Comparison of ENCODE assay signal across 19 mouse cellular contexts in the genomic region with DNA sequence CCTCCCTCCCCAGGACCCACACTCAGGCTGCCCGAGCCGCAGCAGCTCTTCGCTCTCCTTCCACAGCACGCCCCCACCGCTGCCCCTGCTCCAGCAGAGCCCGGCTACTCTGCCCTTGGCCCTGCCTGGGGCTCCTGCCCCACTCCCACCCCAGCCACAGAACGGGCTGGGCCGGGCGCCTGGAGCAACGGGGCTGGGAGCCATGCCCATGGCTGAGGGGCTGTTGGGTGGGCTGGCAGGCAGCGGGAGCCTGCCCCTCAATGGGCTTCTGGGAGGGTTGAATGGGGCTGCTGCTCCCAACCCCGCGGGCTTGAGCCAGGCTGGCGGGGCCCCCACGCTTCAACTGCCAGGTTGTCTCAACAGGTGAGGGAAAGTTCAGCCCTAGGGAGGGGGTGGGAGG. TPM values are rescaled to one million over a fixed set of nuclear protein-coding genes. Genes with fewer than 3 reads are reported as not detected.
DNase-seq lines count a peak whose midpoint lies in the region; ATAC-seq lines count a peak whose summit lies in the region.
"Had no signal": no experiment of that assay in that cellular context is flagged by ENCODE, and none has a peak within 500 bp of the region (broad histone marks: within the 10 kb centered on the region; RNA-seq: fewer than 3 reads in every experiment).

No protein-coding gene starts in this region.

- H3K4me1 ChIP-seq in hindbrain, embryonic 16.5 days (ENCODE audit: control insufficient read depth, insufficient read depth, low read depth, low read length) = peaks cover 4% of the 10 kb centered on the region; the same call in 1 of the 2 replicates
- peaks cover 9% of the 10 kb centered on the region; the same call in 1 of the 2 replicates for H3K4me1 ChIP-seq in hindbrain, embryonic 12.5 days
- H3K4me1 ChIP-seq in neural tube, embryonic 12.5 days = peaks cover 10% of the 10 kb centered on the region; the same call in 1 of the 2 replicates
- peaks cover 17% of the 10 kb centered on the region for H3K4me1 ChIP-seq in neural tube, embryonic 15.5 days
- peaks cover 5% of the 10 kb centered on the region for H3K4me1 ChIP-seq in forebrain, embryonic 14.5 days (ENCODE audit: control insufficient read depth, insufficient read depth, low read length)

- H3K9me3 ChIP-seq in hindbrain, embryonic 16.5 days (ENCODE audit: control insufficient read depth, low read length) = no peaks in the 10 kb centered on the region
- H3K9me3 ChIP-seq in hindbrain, embryonic 12.5 days (replicated peaks) = no peaks in the 10 kb centered on the region
- no peaks in the 10 kb centered on the region for H3K9me3 ChIP-seq in neural tube, embryonic 12.5 days
- H3K9me3 ChIP-seq in neural tube, embryonic 15.5 days (replicated peaks) = no peaks in the 10 kb centered on the region
- H3K9me3 ChIP-seq in forebrain, embryonic 14.5 days (replicated peaks; ENCODE audit: control insufficient read depth, low read length) = no peaks in the 10 kb centered on the region
- H3K9me3 ChIP-seq: lung, embryonic 15.5 days; neural tube, embryonic 13.5 days had no signal

- 0 out of 2 replicates have a peak overlapping the region, but pooled peaks have one; percentile 3 for H3K9ac ChIP-seq in hindbrain, embryonic 16.5 days (ENCODE audit: low read depth, low read length)
- no peak overlapping the region for H3K9ac ChIP-seq in hindbrain, embryonic 12.5 days
- peak overlapping the region; percentile 29; the same call in 1 of the 2 replicates for H3K9ac ChIP-seq in neural tube, embryonic 12.5 days
- H3K9ac ChIP-seq in neural tube, embryonic 15.5 days (replicated peaks) = no peak overlapping the region
- peak overlapping the region; percentile 25; the same call in 1 of the 2 replicates for H3K9ac ChIP-seq in forebrain, embryonic 14.5 days (ENCODE audit: low read length)
- H3K9ac ChIP-seq: hindbrain, embryonic 14.5 days; liver, embryonic 14.5 days; lung, embryonic 15.5 days; neural tube, embryonic 13.5 days had no signal

- no peak for ATAC-seq in hindbrain, embryonic 16.5 days
- no peak for ATAC-seq in hindbrain, embryonic 12.5 days (ENCODE audit: low FRiP score)
- ATAC-seq in neural tube, embryonic 12.5 days (ENCODE audit: low FRiP score, low read depth) = no peak
- no peak for ATAC-seq in neural tube, embryonic 15.5 days (ENCODE audit: low FRiP score)
- ATAC-seq in forebrain, embryonic 14.5 days = peak; percentile 18; the same call in 1 of the 2 replicates
- no peak for ATAC-seq in megakaryocyte, adult 5-6 weeks (ENCODE audit: poor library complexity, severe bottlenecking)
- ATAC-seq: intestine, embryonic 16.5 days had no signal

- H3K36me3 ChIP-seq in hindbrain, embryonic 16.5 days (ENCODE audit: control insufficient read depth, insufficient read depth, low read length) = peaks cover 31% of the 10 kb centered on the region
- H3K36me3 ChIP-seq in hindbrain, embryonic 12.5 days = peaks cover 91% of the 10 kb centered on the region
- H3K36me3 ChIP-seq in neural tube, embryonic 12.5 days = peaks cover 90% of the 10 kb centered on the region
- peaks cover 69% of the 10 kb centered on the region for H3K36me3 ChIP-seq in neural tube, embryonic 15.5 days
- peaks cover 83% of the 10 kb centered on the region for H3K36me3 ChIP-seq in forebrain, embryonic 14.5 days (ENCODE audit: control insufficient read depth, insufficient read depth, low read length)

- no peak overlapping the region for H3K27ac ChIP-seq in hindbrain, embryonic 16.5 days (ENCODE audit: low read depth, low read length)
- no peak overlapping the region for H3K27ac ChIP-seq in hindbrain, embryonic 12.5 days
- no peak overlapping the region for H3K27ac ChIP-seq in neural tube, embryonic 12.5 days
- no peak overlapping the region for H3K27ac ChIP-seq in neural tube, embryonic 15.5 days (replicated peaks)
- no peak overlapping the region for H3K27ac ChIP-seq in forebrain, embryonic 14.5 days (ENCODE audit: low read depth, low read length)
- H3K27ac ChIP-seq: gastrocnemius, adult 2 months; hindbrain, embryonic 14.5 days; liver, embryonic 14.5 days; lung, embryonic 15.5 days; neural tube, embryonic 13.5 days had no signal

- 68% methylated on average over 15 of the region's 15 CpGs for WGBS in hindbrain, embryonic 16.5 days
- 81% methylated on average over 10 of the region's 15 CpGs for WGBS in hindbrain, embryonic 12.5 days
- WGBS in neural tube, embryonic 12.5 days = 84% methylated on average over 15 of the region's 15 CpGs
- 85% methylated on average over 15 of the region's 15 CpGs for WGBS in neural tube, embryonic 15.5 days
- 59% methylated on average over 15 of the region's 15 CpGs for WGBS in forebrain, embryonic 14.5 days

- H3K4me3 ChIP-seq in hindbrain, embryonic 16.5 days (ENCODE audit: low read length) = no peak overlapping the region
- no peak overlapping the region for H3K4me3 ChIP-seq in hindbrain, embryonic 12.5 days
- H3K4me3 ChIP-seq in neural tube, embryonic 12.5 days = no peak overlapping the region
- H3K4me3 ChIP-seq in neural tube, embryonic 15.5 days (replicated peaks) = no peak overlapping the region
- H3K4me3 ChIP-seq in forebrain, embryonic 14.5 days (ENCODE audit: low read depth, low read length) = no peak overlapping the region
- H3K4me3 ChIP-seq: gastrocnemius, adult 2 months; lung, embryonic 15.5 days; neural tube, embryonic 13.5 days had no signal

- no peak for DNase-seq in forebrain, embryonic 14.5 days (ENCODE audit: low spot score)
- no peak for DNase-seq in urinary bladder, postnatal 25 days (ENCODE audit: low spot score)
- DNase-seq: adrenal gland, postnatal 25 days; cerebellum, adult 18-20 months; cerebellum, postnatal 36 days; gastrocnemius, adult 2 months; kidney, postnatal 36 days; layer of hippocampus, adult 9-11 months; thymus, postnatal 14 days had no signal

- H3K27me3 ChIP-seq in hindbrain, embryonic 16.5 days (replicated peaks; ENCODE audit: control insufficient read depth, insufficient read depth, low read length) = no peaks in the 10 kb centered on the region
- no peaks in the 10 kb centered on the region for H3K27me3 ChIP-seq in hindbrain, embryonic 12.5 days
- H3K27me3 ChIP-seq in neural tube, embryonic 12.5 days (replicated peaks) = no peaks in the 10 kb centered on the region
- no peaks in the 10 kb centered on the region for H3K27me3 ChIP-seq in neural tube, embryonic 15.5 days (replicated peaks)
- no peaks in the 10 kb centered on the region for H3K27me3 ChIP-seq in forebrain, embryonic 14.5 days (replicated peaks; ENCODE audit: control insufficient read depth, insufficient read depth, low read length)
- H3K27me3 ChIP-seq: lung, embryonic 15.5 days; neural tube, embryonic 13.5 days had no signal

- H3K4me2 ChIP-seq in hindbrain, embryonic 16.5 days (ENCODE audit: low read length) = no peak overlapping the region
- no peak overlapping the region for H3K4me2 ChIP-seq in hindbrain, embryonic 12.5 days (replicated peaks)
- no peak overlapping the region for H3K4me2 ChIP-seq in neural tube, embryonic 12.5 days (replicated peaks)
- no peak overlapping the region for H3K4me2 ChIP-seq in neural tube, embryonic 15.5 days
- no peak overlapping the region for H3K4me2 ChIP-seq in forebrain, embryonic 14.5 days (ENCODE audit: low read length)
- H3K4me2 ChIP-seq: hindbrain, embryonic 14.5 days; lung, embryonic 15.5 days; neural tube, embryonic 13.5 days had no signal

RNA-seq across cellular contexts. Expression of a gene that starts 7.3 kb away (rescaled TPM):
- polyA plus RNA-seq in hindbrain, embryonic 16.5 days (2015; fragmentation: Nextera tagmentation; extraction: Ambion mirVana) = 37.2 and 42.4 TPM in 2 replicates
- 14.7 and 17.1 TPM in 2 replicates for polyA plus RNA-seq in hindbrain, embryonic 12.5 days (2016; fragmentation: Nextera tagmentation; extraction: Ambion mirVana)
- 17.8 and 25.6 TPM in 2 replicates for polyA plus RNA-seq in neural tube, embryonic 12.5 days (2016; fragmentation: Nextera tagmentation; extraction: Ambion mirVana)
- polyA plus RNA-seq in neural tube, embryonic 15.5 days (2015; fragmentation: Nextera tagmentation; extraction: Ambion mirVana) = 46.9 and 50.1 TPM in 2 replicates
- 17.3 and 19.5 TPM in 2 replicates for polyA plus RNA-seq in forebrain, embryonic 14.5 days (2014; fragmentation: Nextera tagmentation; extraction: Ambion mirVana)
- total RNA-seq in megakaryocyte, adult 5-6 weeks (2015) = 18.7 and 19.8 TPM in 2 replicates
- 2.3 and 12.8 TPM in 2 replicates for total RNA-seq in megakaryocyte, adult 5-6 weeks (2017)

RNA-seq across cellular contexts. Expression of a gene that starts 15.1 kb away (rescaled TPM):
- polyA plus RNA-seq in hindbrain, embryonic 16.5 days (2015; fragmentation: Nextera tagmentation; extraction: Ambion mirVana) = 3.1 and 3.3 TPM in 2 replicates
- polyA plus RNA-seq in hindbrain, embryonic 12.5 days (2016; fragmentation: Nextera tagmentation; extraction: Ambion mirVana) = 2.9 and 3.5 TPM in 2 replicates
- 3.0 and 4.0 TPM in 2 replicates for polyA plus RNA-seq in neural tube, embryonic 12.5 days (2016; fragmentation: Nextera tagmentation; extraction: Ambion mirVana)
- 2.3 and 3.1 TPM in 2 replicates for polyA plus RNA-seq in neural tube, embryonic 15.5 days (2015; fragmentation: Nextera tagmentation; extraction: Ambion mirVana)
- 5.0 and 5.9 TPM in 2 replicates for polyA plus RNA-seq in forebrain, embryonic 14.5 days (2014; fragmentation: Nextera tagmentation; extraction: Ambion mirVana)
- total RNA-seq in megakaryocyte, adult 5-6 weeks (2015) = 4.3 and 6.3 TPM in 2 replicates
- total RNA-seq in megakaryocyte, adult 5-6 weeks (2017) = 6.9 and 7.1 TPM in 2 replicates

RNA-seq across cellular contexts. Expression of a gene that starts 22.0 kb away (rescaled TPM):
- polyA plus RNA-seq in hindbrain, embryonic 16.5 days (2015; fragmentation: Nextera tagmentation; extraction: Ambion mirVana) = 15.4 and 19.2 TPM in 2 replicates
- 23.3 and 24.7 TPM in 2 replicates for polyA plus RNA-seq in hindbrain, embryonic 12.5 days (2016; fragmentation: Nextera tagmentation; extraction: Ambion mirVana)
- polyA plus RNA-seq in neural tube, embryonic 12.5 days (2016; fragmentation: Nextera tagmentation; extraction: Ambion mirVana) = 19.9 and 21.1 TPM in 2 replicates
- polyA plus RNA-seq in neural tube, embryonic 15.5 days (2015; fragmentation: Nextera tagmentation; extraction: Ambion mirVana) = 17.6 and 17.7 TPM in 2 replicates
- polyA plus RNA-seq in forebrain, embryonic 14.5 days (2014; fragmentation: Nextera tagmentation; extraction: Ambion mirVana) = 17.6 and 21.9 TPM in 2 replicates
- total RNA-seq in megakaryocyte, adult 5-6 weeks (2015) = 2.8 and 3.1 TPM in 2 replicates
- 1.0 and 2.4 TPM in 2 replicates for total RNA-seq in megakaryocyte, adult 5-6 weeks (2017)

RNA-seq across cellular contexts. Expression of a gene that starts 24.9 kb away (rescaled TPM):
- polyA plus RNA-seq in hindbrain, embryonic 16.5 days (2015; fragmentation: Nextera tagmentation; extraction: Ambion mirVana) = 422 and 438 TPM in 2 replicates
- 375 and 438 TPM in 2 replicates for polyA plus RNA-seq in hindbrain, embryonic 12.5 days (2016; fragmentation: Nextera tagmentation; extraction: Ambion mirVana)
- polyA plus RNA-seq in neural tube, embryonic 12.5 days (2016; fragmentation: Nextera tagmentation; extraction: Ambion mirVana) = 453 and 497 TPM in 2 replicates
- polyA plus RNA-seq in neural tube, embryonic 15.5 days (2015; fragmentation: Nextera tagmentation; extraction: Ambion mirVana) = 458 and 459 TPM in 2 replicates
- polyA plus RNA-seq in forebrain, embryonic 14.5 days (2014; fragmentation: Nextera tagmentation; extraction: Ambion mirVana) = 530 and 674 TPM in 2 replicates
- total RNA-seq in megakaryocyte, adult 5-6 weeks (2015) = 81.0 and 111 TPM in 2 replicates
- 137 and 179 TPM in 2 replicates for total RNA-seq in megakaryocyte, adult 5-6 weeks (2017)

RNA-seq across cellular contexts. Expression of a gene that starts 48.8 kb away (rescaled TPM):
- 1.2 and 1.4 TPM in 2 replicates for polyA plus RNA-seq in hindbrain, embryonic 16.5 days (2015; fragmentation: Nextera tagmentation; extraction: Ambion mirVana)
- polyA plus RNA-seq in hindbrain, embryonic 12.5 days (2016; fragmentation: Nextera tagmentation; extraction: Ambion mirVana) = 11.2 and 11.7 TPM in 2 replicates
- polyA plus RNA-seq in neural tube, embryonic 12.5 days (2016; fragmentation: Nextera tagmentation; extraction: Ambion mirVana) = 13.6 and 15.1 TPM in 2 replicates
- polyA plus RNA-seq in neural tube, embryonic 15.5 days (2015; fragmentation: Nextera tagmentation; extraction: Ambion mirVana) = 2.1 TPM in 2 replicates
- 2.5 and 3.3 TPM in 2 replicates for polyA plus RNA-seq in forebrain, embryonic 14.5 days (2014; fragmentation: Nextera tagmentation; extraction: Ambion mirVana)
- total RNA-seq in megakaryocyte, adult 5-6 weeks (2015) = 0.18 and 1.2 TPM in 2 replicates
- total RNA-seq in megakaryocyte, adult 5-6 weeks (2017) = 0.40 TPM in 1 of 2 replicates, not detected in the other

Comparison
In these comparisons a context has a peak if more than half of its experiments do, and no peak if none do; other contexts are left out.
1. H3K9ac ChIP-seq: peak in hindbrain, embryonic 16.5 days (single experiment), neural tube, embryonic 12.5 days (single experiment) and forebrain, embryonic 14.5 days (single experiment); none in hindbrain, embryonic 12.5 days (single experiment) and neural tube, embryonic 15.5 days (single experiment).